Mouse (Mus musculus) mesoderm, embryonic 11.5 days (tissue): Measurements from ENCODE around the gene Il23a.
"Not testable (repeated sequence)": the region's sequence is repeated elsewhere in the genome, so short reads cannot be mapped to it uniquely, and the experiment has no call there.

Experiments used
- DNase-seq: peaks from one replicate; pipeline ENCODE4 v3.0.0-alpha.2; 2012; ENCODE audit warnings: low read depth, low spot score

Il23a gene

DNA sequence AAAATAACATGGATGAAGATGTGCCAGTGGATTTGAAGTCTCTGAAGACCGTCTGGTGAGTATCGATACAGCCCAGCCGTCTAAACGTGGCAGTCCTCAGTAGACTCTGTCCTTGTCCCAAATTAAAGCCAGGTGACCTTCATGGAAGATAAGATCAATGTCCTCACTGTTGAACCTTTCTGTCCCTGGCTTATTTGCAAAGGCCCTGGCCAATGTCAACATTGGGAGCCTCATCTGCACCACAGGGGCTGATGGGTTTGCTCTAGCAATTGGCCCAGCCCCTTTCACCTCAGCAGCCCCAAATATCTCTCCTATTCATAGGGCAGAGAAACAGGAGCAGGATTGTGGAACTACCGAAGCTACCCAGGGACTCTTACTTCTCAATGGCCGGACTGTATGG, 30.2 kb downstream of the Il23a start, which contains the start of gene Apof:
Apof (plus strand) TSS at position 301 of the 400 bp plus-strand sequence.
- no peak for DNase-seq

GRCm38 (mm10) chr10:128263393-128264310, 34.9 kb downstream of the Il23a start:
- no peak for DNase-seq

GRCm38 (mm10) chr10:128262300-128262699, 36.3 kb downstream of the Il23a start:
- no peak for DNase-seq

- DNase-seq, result not testable (repeated sequence)
Measured at GRCm38 (mm10) chr10:128260376-128260775, 38.2 kb downstream of the Il23a start.

- no peak for DNase-seq
Measured at GRCm38 (mm10) chr10:128259946-128260345, 38.6 kb downstream of the Il23a start.

- DNase-seq, result no peak
Measured at GRCm38 (mm10) chr10:128258953-128259352, 39.6 kb downstream of the Il23a start.

- no peak for DNase-seq
Measured at GRCm38 (mm10) chr10:128256328-128256727, 42.2 kb downstream of the Il23a start.

DNA sequence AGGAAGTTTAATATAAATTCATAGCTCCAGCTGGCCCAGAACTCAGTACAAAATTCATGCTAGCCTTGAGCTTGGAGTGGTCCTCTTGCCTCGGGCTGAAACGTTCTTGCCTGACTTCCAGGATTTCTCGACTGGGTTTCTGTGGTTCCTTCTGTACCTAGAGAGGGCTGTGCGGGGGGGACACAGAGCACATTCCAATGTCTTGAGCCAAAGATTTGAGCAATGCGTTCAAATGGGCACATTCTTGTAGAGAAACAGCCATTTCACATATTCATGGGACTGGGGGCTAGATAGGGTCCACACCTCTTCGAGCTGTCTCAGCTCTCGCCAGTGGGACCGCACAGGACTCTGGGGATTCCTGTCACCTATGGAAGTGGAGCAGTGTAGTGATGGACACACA, 42.6 kb downstream of the Il23a start:
- no peak for DNase-seq

DNA sequence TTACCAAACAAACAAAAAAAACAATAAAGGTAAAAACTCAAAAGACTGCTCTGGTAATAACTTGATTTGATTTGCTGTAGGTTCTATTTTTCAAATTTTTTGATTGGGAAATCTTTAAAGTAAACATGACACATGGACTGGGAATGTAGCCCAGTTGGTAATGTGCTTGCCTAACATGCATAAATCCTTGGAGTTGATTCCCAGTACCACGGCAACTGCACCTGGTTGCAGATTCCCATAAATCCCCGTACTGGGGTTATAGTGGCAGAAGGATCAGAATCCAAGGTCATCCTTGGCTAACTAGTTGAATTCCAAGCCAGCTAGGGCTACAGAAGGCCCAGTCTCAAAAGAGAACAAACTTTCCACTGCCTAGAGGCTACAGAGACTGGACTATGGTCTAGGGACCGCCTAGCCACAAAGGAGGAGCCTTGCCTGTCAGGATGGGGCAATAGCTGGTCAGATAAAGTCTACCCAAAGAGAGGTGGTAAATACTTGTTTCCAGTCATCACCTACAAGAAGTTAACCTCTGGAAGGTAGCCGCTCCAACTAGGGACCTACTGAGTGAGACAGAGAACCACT, 44.8 kb downstream of the Il23a start, which contains the start of gene Apon:
Apon (plus strand) TSS at position 420 of the 579 bp plus-strand sequence.
- no peak for DNase-seq

GRCm38 (mm10) chr10:128250565-128250964, 48.0 kb downstream of the Il23a start:
- no peak for DNase-seq

- no peak for DNase-seq
Measured at GRCm38 (mm10) chr10:128247020-128247732, 51.4 kb downstream of the Il23a start.
